Mouse (Mus musculus) mammary gland, adult 2 months (tissue): ENCODE data around the gene Nppc. TPM values are rescaled to one million over a fixed set of nuclear protein-coding genes. Genes with fewer than 3 reads are reported as not detected.

Experiments
- polyA plus RNA-seq: library from polyadenylated mRNA; depleted of rRNA; stranded (reverse); fragments of >200 nt; gene quantifications from 2 replicates; pipeline ENCODE4 v1.2.3, GENCODE M21; 2012; ENCODE audit warnings: low replicate concordance; rRNA removed

Gene Nppc
- 0.49 and 0.90 TPM in 2 replicates for polyA plus RNA-seq

DNA sequence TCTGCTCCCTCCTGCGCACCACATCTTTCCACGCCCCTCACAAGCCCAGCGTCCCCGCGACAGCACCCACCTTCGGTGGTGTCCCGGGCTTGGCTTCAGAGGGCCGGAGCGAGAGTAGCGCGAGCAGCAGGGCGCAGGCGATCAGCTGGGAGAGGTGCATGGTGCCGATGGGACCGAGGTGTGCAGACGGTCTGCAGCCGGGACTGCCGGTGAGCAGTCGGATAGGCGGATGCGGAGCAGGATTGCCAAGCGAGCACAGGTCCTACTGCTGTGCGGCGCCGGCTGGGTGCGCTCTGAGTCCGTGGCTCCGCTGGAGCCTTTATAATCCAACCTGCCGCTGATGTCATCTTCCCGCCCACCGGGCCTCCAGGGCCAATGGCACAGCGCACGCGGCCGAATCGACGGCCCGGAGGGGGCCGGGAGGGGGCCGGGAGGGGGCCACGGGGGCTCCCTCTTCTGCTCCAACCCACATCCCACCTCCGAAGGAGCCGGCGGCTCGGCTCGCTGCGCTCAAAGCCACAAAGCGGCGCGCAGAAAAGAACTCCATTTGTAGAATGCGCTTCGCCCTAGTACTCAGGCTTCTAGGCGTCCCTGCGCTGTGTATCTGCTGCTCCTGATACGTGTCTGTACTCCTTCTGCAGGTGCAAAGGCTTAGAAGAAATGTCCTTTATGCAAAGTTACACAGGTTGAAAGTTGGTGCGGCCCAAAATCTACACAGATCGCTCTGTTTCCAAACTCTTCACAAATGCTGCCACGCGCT lies at the start of gene Nppc:
Gene Nppc (minus strand): TSS at position 293 of the 760 bp plus-strand sequence.

DNA sequence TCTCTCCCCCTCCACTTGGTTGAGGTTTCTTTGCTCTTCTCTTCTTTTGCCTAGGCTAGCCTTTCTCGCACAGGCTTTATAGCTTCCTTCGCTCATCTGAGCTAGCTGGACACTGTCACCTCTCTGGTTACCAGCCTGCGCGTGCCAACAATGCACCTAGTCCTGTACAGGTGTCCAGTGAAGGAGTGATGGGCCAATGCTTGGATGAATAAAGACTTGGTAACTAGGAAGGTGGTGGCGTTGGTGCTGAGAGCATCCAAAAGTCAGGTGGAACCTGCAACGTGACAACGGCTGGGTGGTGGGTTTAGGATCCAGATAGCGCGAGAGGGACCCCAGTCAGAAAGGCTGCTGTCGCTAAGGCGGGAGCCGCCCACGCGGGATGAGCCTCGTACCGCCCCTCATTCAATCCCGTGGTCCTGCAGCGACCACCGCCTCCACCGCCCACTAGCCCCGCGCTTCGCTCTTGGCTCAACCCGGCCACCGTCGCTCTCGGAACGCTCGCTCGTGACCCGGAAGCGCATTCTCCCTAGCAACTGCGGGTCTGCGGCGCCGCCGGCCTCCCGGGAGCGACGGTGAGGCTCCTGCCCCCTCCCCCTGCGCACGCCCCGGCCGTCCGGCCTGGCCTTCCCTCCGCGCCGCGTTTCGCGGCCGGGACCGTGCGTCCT lies 33.1 kb upstream of the Nppc start, which contains the start of gene Dis3l2:
Gene Dis3l2 (plus strand): TSS at position 509 of the 665 bp plus-strand sequence.

Other genes with a start within 250 kb of the Nppc start
- 0.32 and 0.42 TPM in 2 replicates for gene Nmur1, start 244.3 kb downstream of the Nppc start, polyA plus RNA-seq
- gene Tex44, start 244.2 kb downstream of the Nppc start, polyA plus RNA-seq = not detected in 2 replicates
- 479 and 1,232 TPM in 2 replicates for gene Ptma, start 143.8 kb downstream of the Nppc start, polyA plus RNA-seq
- gene Pde6d, start 87.9 kb downstream of the Nppc start, polyA plus RNA-seq = 10.7 and 18.8 TPM in 2 replicates
- gene Cops7b, start 87.7 kb downstream of the Nppc start, polyA plus RNA-seq = 25.0 and 32.2 TPM in 2 replicates
- 10.4 and 12.3 TPM in 2 replicates for gene Dis3l2, start 33.2 kb upstream of the Nppc start, polyA plus RNA-seq